Mouse (Mus musculus) lung, postnatal 0 days (tissue): ENCODE data around the gene Crb1. TPM values are rescaled to one million over a fixed set of nuclear protein-coding genes. Genes with fewer than 3 reads are reported as not detected.

Source experiments
- ATAC-seq: fragments of 200-750 bp; cut with Nextera tagmentation; 2 replicates; pipeline ENCODE4 v1.8.0; 2017; ENCODE audit warnings: moderate library complexity
- DNase-seq: peaks from one replicate; pipeline ENCODE4 v3.0.0-alpha.2; 2016; ENCODE audit warnings: low spot score
- H3K27ac ChIP-seq: fragments of 300-500 bp; sonication (generic); 2 replicates; pipeline ENCODE4 v1.5.1; 2014; ENCODE audit warnings: antibody characterized with exemption, mild to moderate bottlenecking, low read length, mixed read lengths
- H3K27me3 ChIP-seq: fragments of 300-500 bp; sonication (generic); replicated peaks from 2 replicates; pipeline ENCODE4 v1.6.1; 2014; ENCODE audit warnings: low read length, mixed read lengths; ENCODE audit not compliant: insufficient read depth
- H3K36me3 ChIP-seq: fragments of 300-500 bp; sonication (generic); 2 replicates; pipeline ENCODE4 v1.6.1; 2014; ENCODE audit warnings: low read length, mixed read lengths; ENCODE audit not compliant: insufficient read depth
- H3K4me1 ChIP-seq: fragments of 300-500 bp; sonication (generic); 2 replicates; pipeline ENCODE4 v1.6.1; 2014; ENCODE audit warnings: antibody characterized with exemption, low read depth, low read length, mixed read lengths; ENCODE audit not compliant: insufficient read depth
- H3K4me2 ChIP-seq: fragments of 300-500 bp; sonication (generic); replicated peaks from 2 replicates; pipeline ENCODE4 v1.6.1; 2014; ENCODE audit warnings: low read depth, mild to moderate bottlenecking, low read length, moderate library complexity, mixed read lengths
- H3K4me3 ChIP-seq: fragments of 300-500 bp; sonication (generic); 2 replicates; pipeline ENCODE4 v1.5.1; 2014; ENCODE audit warnings: low read depth, low read length
- H3K9ac ChIP-seq: fragments of 300-500 bp; sonication (generic); replicated peaks from 2 replicates; pipeline ENCODE4 v1.6.1; 2014; ENCODE audit warnings: low read depth, mild to moderate bottlenecking
- H3K9me3 ChIP-seq: fragments of 300-500 bp; sonication (generic); 2 replicates; pipeline ENCODE4 v1.6.1; 2016; ENCODE audit warnings: low read length, mixed read lengths
- CTCF ChIP-seq: IDR thresholded peaks from 2 replicates; pipeline ENCODE4 v1.5.1; 2016; ENCODE audit warnings: antibody characterized with exemption, mild to moderate bottlenecking
- EP300 ChIP-seq: IDR thresholded peaks from 2 replicates; pipeline ENCODE4 v1.6.1; 2016; ENCODE audit warnings: antibody characterized with exemption, mild to moderate bottlenecking, control low read depth
- WGBS: fragments of 180-500 bp; shearing (Covaris S2); extraction: QIAGEN DNeasy Blood & Tissue Kit; methylation state at CpG from one replicate; pipeline ENCODE4 v1.1.7; 2014; 5-methylcytosine and 5-hydroxymethylcytosine counted together
- polyA plus RNA-seq: library from polyadenylated mRNA; unstranded; fragments of >200 nt; fragmentation: Nextera tagmentation; extraction: Ambion mirVana; gene quantifications from 2 replicates; pipeline ENCODE4 v1.2.1, GENCODE M21; 2015

Crb1 gene
- polyA plus RNA-seq, 1 experiment from 2014 or later, result 0.10 TPM

- DNase-seq, result peak; percentile 69
- no peak for ATAC-seq
Measured at GRCm38 (mm10) chr1:139340178-139340859, 36.6 kb downstream of the Crb1 start.

GRCm38 (mm10) chr1:139336997-139337396 lies 39.9 kb downstream of the Crb1 start:
- no peak for TF ChIP-seq CTCF
- no peak for TF ChIP-seq EP300
- no peak overlapping the region for H3K4me2 ChIP-seq
- ATAC-seq, result no peak
- no peak overlapping the region for H3K9ac ChIP-seq
- H3K4me3 ChIP-seq, result no peak overlapping the region
- no peaks in the 10 kb centered on the region for H3K9me3 ChIP-seq
- H3K4me1 ChIP-seq, result no peaks in the 10 kb centered on the region
- 61% methylated on average over 2 of the region's 2 CpGs for WGBS
- no peak for DNase-seq
- no peaks in the 10 kb centered on the region for H3K27me3 ChIP-seq
- no peak overlapping the region for H3K27ac ChIP-seq
- no peaks in the 10 kb centered on the region for H3K36me3 ChIP-seq

More at GRCm38 (mm10) chr1:139340178-139340859, 36.6 kb downstream of the Crb1 start:
- Histone ChIP-seq H3K4me1 (no peaks in the 10 kb centered on the region), H3K27me3 (no peaks in the 10 kb centered on the region), H3K9me3 (no peaks in the 10 kb centered on the region), H3K27ac (no peak overlapping the region), H3K4me3 (no peak overlapping the region), H3K4me2 (no peak overlapping the region), H3K9ac (no peak overlapping the region), H3K36me3 (no peaks in the 10 kb centered on the region)
- TF ChIP-seq EP300 (no peak), CTCF (peak; percentile 48)
- 7% methylated on average over 1 of the region's 2 CpGs for WGBS

GRCm38 (mm10) chr1:139328811-139329210 lies 48.1 kb downstream of the Crb1 start:
- WGBS, result 69% methylated on average over 1 of the region's 1 CpGs
- TF ChIP-seq CTCF (no peak), EP300 (no peak)
- no peak overlapping the region for H3K4me2 ChIP-seq
- H3K9me3 ChIP-seq, result no peaks in the 10 kb centered on the region
- H3K9ac ChIP-seq, result no peak overlapping the region
- H3K4me3 ChIP-seq, result no peak overlapping the region
- H3K4me1 ChIP-seq, result no peaks in the 10 kb centered on the region
- no peaks in the 10 kb centered on the region for H3K27me3 ChIP-seq
- no peaks in the 10 kb centered on the region for H3K36me3 ChIP-seq
- DNase-seq, result no peak
- no peak overlapping the region for H3K27ac ChIP-seq
- no peak for ATAC-seq

- no peak overlapping the region for H3K9ac ChIP-seq
- no peak overlapping the region for H3K4me2 ChIP-seq
- DNase-seq (no peak), ATAC-seq (no peak)
- H3K4me3 ChIP-seq, result no peak overlapping the region
- WGBS, result 77% methylated on average over 5 of the region's 5 CpGs
- no peaks in the 10 kb centered on the region for H3K27me3 ChIP-seq
- no peaks in the 10 kb centered on the region for H3K4me1 ChIP-seq
- TF ChIP-seq CTCF (no peak), EP300 (no peak)
- H3K9me3 ChIP-seq, result no peaks in the 10 kb centered on the region
- H3K27ac ChIP-seq, result no peak overlapping the region
- H3K36me3 ChIP-seq, result no peaks in the 10 kb centered on the region
Measured at GRCm38 (mm10) chr1:139328286-139328685, 48.6 kb downstream of the Crb1 start.

GRCm38 (mm10) chr1:139325378-139325777 lies 51.5 kb downstream of the Crb1 start:
- no peak overlapping the region for H3K4me3 ChIP-seq
- 61% methylated on average over 2 of the region's 2 CpGs for WGBS
- no peak overlapping the region for H3K4me2 ChIP-seq
- no peak for DNase-seq
- H3K9ac ChIP-seq, result no peak overlapping the region
- no peak for TF ChIP-seq CTCF
- no peak for TF ChIP-seq EP300
- no peaks in the 10 kb centered on the region for H3K36me3 ChIP-seq
- no peak overlapping the region for H3K27ac ChIP-seq
- H3K27me3 ChIP-seq, result no peaks in the 10 kb centered on the region
- no peaks in the 10 kb centered on the region for H3K9me3 ChIP-seq
- ATAC-seq, result no peak
- no peaks in the 10 kb centered on the region for H3K4me1 ChIP-seq

GRCm38 (mm10) chr1:139319798-139320197 lies 57.1 kb downstream of the Crb1 start:
- 46% methylated on average over 6 of the region's 6 CpGs for WGBS
- no peak overlapping the region for H3K4me2 ChIP-seq
- no peak for TF ChIP-seq CTCF
- no peak for TF ChIP-seq EP300
- ATAC-seq (no peak), DNase-seq (no peak)
- no peak overlapping the region for H3K27ac ChIP-seq
- no peak overlapping the region for H3K4me3 ChIP-seq
- no peaks in the 10 kb centered on the region for H3K4me1 ChIP-seq
- H3K9ac ChIP-seq, result no peak overlapping the region
- H3K36me3 ChIP-seq, result no peaks in the 10 kb centered on the region
- H3K9me3 ChIP-seq, result no peaks in the 10 kb centered on the region
- no peaks in the 10 kb centered on the region for H3K27me3 ChIP-seq
